In genomic region chr1:87111719-87112354, GRCm38 (mm10) we compare ENCODE assay signal across 10 mouse cellular contexts. TPM values are rescaled to one million over a fixed set of nuclear protein-coding genes. Genes with fewer than 3 reads are reported as not detected.
DNase-seq lines count a peak whose midpoint lies in the region; ATAC-seq lines count a peak whose summit lies in the region.
"Had no signal": no experiment of that assay in that cellular context is flagged by ENCODE, and none has a peak within 500 bp of the region (broad histone marks: within the 10 kb centered on the region; RNA-seq: fewer than 3 reads in every experiment).

No protein-coding gene starts in this region.

- ATAC-seq in midbrain, embryonic 15.5 days (replicated peaks): no peak
- ATAC-seq in activated CD4-positive, CD25-positive, alpha-beta regulatory T cell, adult 4 months: no peak

- H3K9me3 ChIP-seq in midbrain, embryonic 10.5 days (replicated peaks): no peaks in the 10 kb centered on the region
- H3K9me3 ChIP-seq in midbrain, embryonic 15.5 days: no peaks in the 10 kb centered on the region

- DNase-seq in cerebellum, postnatal 36 days: peak; percentile 9 to 22
- no peak for DNase-seq in cerebellum, adult 9-10 months
- DNase-seq in midbrain, embryonic 10.5 days (ENCODE audit: low spot score): peak; percentile 38
- peak; percentile 83 for DNase-seq in adrenal gland, postnatal 14 days
- DNase-seq in kidney, postnatal 36 days: peak; percentile 15 to 73
- DNase-seq in testis, postnatal 10 days (ENCODE audit: low spot score): peak; percentile 81

- no peak overlapping the region for H3K9ac ChIP-seq in midbrain, embryonic 15.5 days

- no peaks in the 10 kb centered on the region for H3K27me3 ChIP-seq in midbrain, embryonic 10.5 days (ENCODE audit: low read depth, poor library complexity, severe bottlenecking)
- H3K27me3 ChIP-seq in midbrain, embryonic 15.5 days (replicated peaks): no peaks in the 10 kb centered on the region

- H3K4me1 ChIP-seq in midbrain, embryonic 10.5 days: no peaks in the 10 kb centered on the region
- no peaks in the 10 kb centered on the region for H3K4me1 ChIP-seq in midbrain, embryonic 15.5 days

- no peaks in the 10 kb centered on the region for H3K36me3 ChIP-seq in midbrain, embryonic 10.5 days
- H3K36me3 ChIP-seq in midbrain, embryonic 15.5 days (replicated peaks): no peaks in the 10 kb centered on the region

- no peak overlapping the region for H3K4me3 ChIP-seq in midbrain, embryonic 10.5 days
- H3K4me3 ChIP-seq in midbrain, embryonic 15.5 days: no peak overlapping the region

- H3K27ac ChIP-seq in midbrain, embryonic 10.5 days (replicated peaks): no peak overlapping the region
- H3K27ac ChIP-seq in midbrain, embryonic 15.5 days: no peak overlapping the region

- 33% methylated on average over 9 of the region's 9 CpGs for WGBS in midbrain, embryonic 10.5 days
- 40% methylated on average over 9 of the region's 9 CpGs for WGBS in midbrain, embryonic 15.5 days

- H3K4me2 ChIP-seq in midbrain, embryonic 15.5 days: no peak overlapping the region

RNA-seq across cellular contexts. Expression of gene Alpi, which starts 10.4 kb away (rescaled TPM):
- polyA plus RNA-seq in midbrain, embryonic 10.5 days (2016; fragmentation: Nextera tagmentation; extraction: Ambion mirVana): not detected in 2 replicates
- 0.09 TPM in 1 of 2 replicates, not detected in the other for polyA plus RNA-seq in midbrain, embryonic 15.5 days (2015; fragmentation: Nextera tagmentation; extraction: Ambion mirVana)
- total RNA-seq in adrenal gland, postnatal 14 days (2021): not detected in 2 replicates
- not detected for polyA plus RNA-seq in activated CD4-positive, CD25-positive, alpha-beta regulatory T cell, adult 4 months (2017; shearing (Covaris generic))
- polyA plus RNA-seq: gonadal fat pad, adult 2 months; lung, embryonic 16.5 days had no signal

RNA-seq across cellular contexts. Expression of gene Akp3, which starts 12.9 kb away (rescaled TPM):
- not detected in 2 replicates for polyA plus RNA-seq in midbrain, embryonic 10.5 days (2016; fragmentation: Nextera tagmentation; extraction: Ambion mirVana)
- polyA plus RNA-seq in midbrain, embryonic 15.5 days (2015; fragmentation: Nextera tagmentation; extraction: Ambion mirVana): not detected in 2 replicates
- not detected in 2 replicates for total RNA-seq in adrenal gland, postnatal 14 days (2021)
- polyA plus RNA-seq in activated CD4-positive, CD25-positive, alpha-beta regulatory T cell, adult 4 months (2017; shearing (Covaris generic)): not detected
- polyA plus RNA-seq: lung, embryonic 16.5 days had no signal

RNA-seq across cellular contexts. Expression of gene Alppl2, which starts 22.1 kb away (rescaled TPM):
- not detected in 2 replicates for polyA plus RNA-seq in midbrain, embryonic 10.5 days (2016; fragmentation: Nextera tagmentation; extraction: Ambion mirVana)
- not detected in 2 replicates for polyA plus RNA-seq in midbrain, embryonic 15.5 days (2015; fragmentation: Nextera tagmentation; extraction: Ambion mirVana)
- not detected in 2 replicates for total RNA-seq in adrenal gland, postnatal 14 days (2021)
- not detected for polyA plus RNA-seq in activated CD4-positive, CD25-positive, alpha-beta regulatory T cell, adult 4 months (2017; shearing (Covaris generic))
- polyA plus RNA-seq: lung, embryonic 16.5 days had no signal

RNA-seq across cellular contexts. Expression of gene Ecel1, which starts 44.5 kb away (rescaled TPM):
- polyA plus RNA-seq in midbrain, embryonic 10.5 days (2016; fragmentation: Nextera tagmentation; extraction: Ambion mirVana): 3.7 and 5.0 TPM in 2 replicates
- polyA plus RNA-seq in midbrain, embryonic 15.5 days (2015; fragmentation: Nextera tagmentation; extraction: Ambion mirVana): 22.3 and 23.3 TPM in 2 replicates
- total RNA-seq in adrenal gland, postnatal 14 days (2021): 0.70 and 2.6 TPM in 2 replicates
- polyA plus RNA-seq in activated CD4-positive, CD25-positive, alpha-beta regulatory T cell, adult 4 months (2017; shearing (Covaris generic)): under 1 TPM in 1 of 2 experiments, not detected in 1; 0.36 TPM
